Mouse (Mus musculus) embryonic fibroblast, embryonic 13.5 days (primary cell): ENCODE measurements around the gene Syde2.

Experiments
- CTCF ChIP-seq: IDR thresholded peaks from 2 replicates; pipeline ENCODE4 v1.5.1; 2011; ENCODE audit warnings: mild to moderate bottlenecking, control low read depth, low read length, moderate library complexity, borderline replicate concordance; ENCODE audit not compliant: insufficient read depth
- POLR2A ChIP-seq: IDR thresholded peaks from 2 replicates; pipeline ENCODE4 v1.6.1; 2011; ENCODE audit warnings: low read depth, mild to moderate bottlenecking, control low read depth, low read length, moderate library complexity

GRCm38 (mm10) chr3:145939971-145940370 is 47.7 kb upstream of the Syde2 start:
- TF ChIP-seq POLR2A, result no peak
- no peak for TF ChIP-seq CTCF
